Mouse (Mus musculus): ENCODE data around the gene Parp4. TPM values are rescaled to one million over a fixed set of nuclear protein-coding genes. Genes with fewer than 3 reads are reported as not detected.
A peak's percentile ranks its signal among the peaks of the same experiment; 100 is the strongest.

The Parp4 gene
- polyA plus RNA-seq, 1 experiment from 2014 or later = 1.3 TPM

DNA sequence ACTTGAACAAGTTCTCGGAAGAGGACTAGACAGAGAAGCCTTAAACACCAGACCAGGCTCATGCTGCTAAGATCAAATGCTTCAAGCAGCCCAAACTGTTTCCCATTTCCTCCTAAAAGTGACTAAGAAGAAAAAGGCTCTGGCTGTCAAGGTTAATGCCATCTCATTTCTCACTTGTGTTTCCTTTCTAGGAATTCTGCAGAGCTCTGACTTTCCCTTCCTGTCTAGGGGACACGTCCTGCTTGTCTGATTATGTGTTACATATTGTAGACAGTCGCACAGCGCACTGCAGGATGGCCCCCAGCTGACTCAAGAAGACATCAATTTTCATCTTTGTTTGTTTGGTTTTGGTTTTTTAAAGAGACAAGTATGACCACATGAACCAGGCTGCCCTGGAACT, 130.3 kb downstream of the Parp4 start:
- WGBS = 81% methylated on average over 4 of the region's 4 CpGs
- H3K4me1 ChIP-seq (ENCODE audit: control insufficient read depth, insufficient read depth, low read length) = no peaks in the 10 kb centered on the region
- DNase-seq (ENCODE audit: low spot score) (peak; percentile 4), ATAC-seq (replicated peaks; ENCODE audit: insufficient number of reproducible peaks, low FRiP score, low TSS enrichment, low read depth) (no peak)
- H3K27me3 ChIP-seq (ENCODE audit: control insufficient read depth, insufficient read depth, low read length) = no peaks in the 10 kb centered on the region
- no peak overlapping the region for H3K9ac ChIP-seq (replicated peaks; ENCODE audit: low read length)
- no peak overlapping the region for H3K27ac ChIP-seq (replicated peaks; ENCODE audit: low read depth, low read length)
- H3K4me3 ChIP-seq (ENCODE audit: low read depth, low read length) = no peak overlapping the region
- H3K4me2 ChIP-seq (ENCODE audit: low read depth, low read length) = no peak overlapping the region
- H3K9me3 ChIP-seq (replicated peaks; ENCODE audit: control insufficient read depth, low read length) = no peaks in the 10 kb centered on the region
- H3K36me3 ChIP-seq (replicated peaks; ENCODE audit: control insufficient read depth, insufficient read depth, low read depth, low read length) = no peaks in the 10 kb centered on the region; the same call in 1 of the 2 replicates

Other genes starting within 250 kb of the Parp4 start
- 0.13 TPM in 1 of 2 replicates, not detected in the other for gene Atp12a, start 210.6 kb upstream of the Parp4 start, polyA plus RNA-seq (2014; fragmentation: Nextera tagmentation; extraction: Ambion mirVana)
- gene Rnf17, start 173.0 kb upstream of the Parp4 start, polyA plus RNA-seq (2014; fragmentation: Nextera tagmentation; extraction: Ambion mirVana) = 1.3 and 2.6 TPM in 2 replicates
- gene Cenpj, start 194 bp upstream of the Parp4 start, polyA plus RNA-seq (2014; fragmentation: Nextera tagmentation; extraction: Ambion mirVana) = 21.7 and 26.0 TPM in 2 replicates
- 31.9 and 34.8 TPM in 2 replicates for gene Mphosph8, start 92.6 kb downstream of the Parp4 start, polyA plus RNA-seq (2014; fragmentation: Nextera tagmentation; extraction: Ambion mirVana)
- 59.6 and 60.2 TPM in 2 replicates for gene Pspc1, start 202.7 kb downstream of the Parp4 start, polyA plus RNA-seq (2014; fragmentation: Nextera tagmentation; extraction: Ambion mirVana)
- gene Zmym5, start 236.1 kb downstream of the Parp4 start, polyA plus RNA-seq (2014; fragmentation: Nextera tagmentation; extraction: Ambion mirVana) = 24.2 and 26.2 TPM in 2 replicates

Data from embryonic facial prominence, embryonic 11.5 days (tissue).